Mouse (Mus musculus): ENCODE measurements at regions not wholly inside any gene's neighbourhood (a gene's known extent, or its start where the extent isn't known, plus 50 kb on each side); places are given as distances from the start of the nearest gene placed in this dataset.
"Not testable (repeated sequence)": the region's sequence is repeated elsewhere in the genome, so short reads cannot be mapped to it uniquely, and the experiment has no call there.

DNA sequence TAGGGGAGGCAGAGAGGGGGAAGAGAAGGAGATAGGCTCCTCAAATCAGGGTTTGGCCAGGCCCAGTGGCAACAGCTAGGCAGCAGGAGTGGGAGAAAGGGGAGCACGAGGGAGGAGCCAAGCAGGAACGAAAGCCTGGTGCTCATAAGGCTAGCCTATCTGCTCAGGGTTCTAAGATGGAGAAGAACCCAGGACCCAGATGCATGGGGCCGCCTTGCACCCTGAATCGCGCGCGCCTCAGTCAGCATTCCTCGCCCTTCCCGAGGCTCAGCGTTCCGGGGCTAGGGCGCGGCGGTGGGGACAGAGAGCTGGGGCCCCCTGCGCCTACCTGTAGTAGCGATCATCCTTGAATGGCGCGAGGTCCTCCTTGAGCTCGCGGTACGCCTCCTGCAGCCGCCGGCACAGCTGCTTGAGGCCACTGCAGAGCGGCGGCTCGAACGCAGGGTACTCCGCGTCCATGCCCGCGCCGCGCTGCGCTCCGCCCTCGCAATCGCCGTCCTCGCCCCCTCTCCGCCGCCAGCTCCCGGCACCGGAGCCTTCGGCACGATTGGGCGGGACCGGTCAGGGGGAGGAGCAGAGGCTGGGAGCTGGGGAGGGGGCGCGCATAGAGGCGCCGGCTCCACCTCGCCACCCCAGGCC is 60.1 kb downstream of the Dynlt1b start:
- not testable (repeated sequence) for DNase-seq (ENCODE audit: low spot score in 2 of 2)

DNA sequence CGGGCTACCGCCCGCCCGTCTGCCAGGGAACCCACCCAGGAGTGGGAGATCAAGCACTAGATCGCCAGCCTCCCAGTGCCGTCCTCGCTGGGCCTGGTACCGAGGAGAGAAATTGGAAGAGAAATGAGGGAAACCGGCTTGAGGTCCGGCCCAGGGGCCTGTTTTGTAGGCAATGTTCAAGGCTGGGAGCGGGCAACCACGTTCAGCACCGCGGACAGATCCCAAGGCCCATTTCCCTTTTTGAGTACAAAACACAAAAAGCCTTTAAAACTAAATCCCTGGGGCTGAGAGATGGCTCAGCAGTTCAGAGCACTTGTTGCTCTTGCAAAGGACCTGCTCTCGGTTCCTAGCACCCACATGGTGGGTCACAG is 60.6 kb downstream of the Dynlt1b start:
- DNase-seq (ENCODE audit: low spot score in 2 of 2): not testable (repeated sequence)

DNA sequence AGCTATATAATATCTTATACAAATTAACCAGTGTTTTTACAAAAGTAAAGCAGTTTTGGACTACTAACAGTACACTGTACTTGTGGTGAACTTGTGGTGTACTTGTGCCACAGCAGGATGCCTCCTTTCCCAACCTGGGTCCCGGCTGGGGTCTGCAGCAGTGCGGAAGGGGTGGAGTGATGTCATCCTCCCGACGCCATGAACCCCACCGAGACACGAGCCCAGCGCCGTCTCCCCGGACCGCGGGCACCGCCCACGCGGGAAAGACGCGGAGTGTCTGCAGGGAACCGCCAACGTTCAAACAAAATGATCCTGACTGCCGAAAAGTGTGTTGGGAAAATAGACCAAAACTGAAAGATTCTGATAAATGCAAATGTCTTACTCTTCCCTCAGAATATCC is 62.6 kb downstream of the Dynlt1b start:
- peak in 1 of 2 experiments; percentile 38 for DNase-seq (ENCODE audit: low spot score in 2 of 2)

DNA sequence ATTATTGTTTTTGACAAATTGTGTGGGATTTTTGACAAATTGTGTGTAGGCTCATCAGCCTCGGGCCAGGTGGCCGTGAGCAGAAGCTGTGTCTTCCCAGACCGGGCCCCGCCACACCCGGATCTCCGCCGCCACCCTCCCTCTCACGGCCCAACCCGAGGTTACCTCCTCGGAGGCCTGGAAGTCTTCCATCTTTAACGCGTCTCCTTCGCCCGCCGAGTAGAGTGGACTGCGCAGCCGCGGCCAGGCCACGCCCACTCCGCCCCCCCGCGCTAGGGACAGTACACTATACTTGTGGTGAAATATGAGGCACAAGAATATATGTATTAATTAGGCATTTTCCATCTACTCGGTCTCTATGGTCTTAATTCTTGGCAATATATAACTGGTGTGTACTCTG is 63.0 kb downstream of the Dynlt1b start:
- peak; percentile 72 to 80 for DNase-seq (ENCODE audit: low spot score in 2 of 2)

DNA sequence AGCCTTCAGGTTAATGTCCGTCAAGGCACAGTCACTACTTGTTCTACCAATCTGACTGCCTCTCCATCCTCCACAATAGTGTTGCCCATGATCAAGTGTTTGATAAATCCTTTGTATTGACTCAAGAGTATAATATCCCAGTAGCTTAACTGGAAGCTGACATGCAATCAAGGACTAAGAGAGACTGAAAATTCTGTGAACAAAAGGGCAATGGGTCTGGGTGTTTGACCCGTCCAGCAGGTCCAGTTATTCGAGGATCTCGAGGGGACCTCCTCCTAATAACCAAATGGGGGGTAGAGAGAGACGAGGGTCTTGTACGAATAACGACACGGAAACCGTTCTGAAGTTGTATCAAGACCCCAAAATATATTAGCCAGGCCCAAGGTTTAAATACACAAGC is 66.6 kb downstream of the Dynlt1b start:
- not testable (repeated sequence) for DNase-seq (ENCODE audit: low spot score in 2 of 2)

DNA sequence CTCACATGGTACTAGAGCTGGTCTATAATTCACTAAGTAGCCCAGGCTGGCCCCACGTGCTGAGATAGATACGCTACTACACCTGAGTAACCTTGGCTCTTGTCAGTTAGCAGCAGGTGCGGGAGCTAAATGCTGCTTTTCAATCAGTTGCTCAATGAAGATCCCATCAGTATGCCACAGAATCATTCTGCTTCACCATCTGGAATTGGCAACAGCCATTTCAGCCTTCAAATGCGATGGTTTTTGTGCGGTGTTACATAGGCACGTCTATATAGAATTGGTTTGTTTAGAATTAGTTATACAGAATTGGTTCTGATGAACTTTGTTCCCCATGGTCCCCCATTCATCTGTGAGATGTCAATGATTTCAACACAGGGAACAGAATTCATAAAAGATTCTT is 72.8 kb downstream of the Dynlt1b start:
- DNase-seq (ENCODE audit: low spot score in 2 of 2): not testable (repeated sequence)

DNA sequence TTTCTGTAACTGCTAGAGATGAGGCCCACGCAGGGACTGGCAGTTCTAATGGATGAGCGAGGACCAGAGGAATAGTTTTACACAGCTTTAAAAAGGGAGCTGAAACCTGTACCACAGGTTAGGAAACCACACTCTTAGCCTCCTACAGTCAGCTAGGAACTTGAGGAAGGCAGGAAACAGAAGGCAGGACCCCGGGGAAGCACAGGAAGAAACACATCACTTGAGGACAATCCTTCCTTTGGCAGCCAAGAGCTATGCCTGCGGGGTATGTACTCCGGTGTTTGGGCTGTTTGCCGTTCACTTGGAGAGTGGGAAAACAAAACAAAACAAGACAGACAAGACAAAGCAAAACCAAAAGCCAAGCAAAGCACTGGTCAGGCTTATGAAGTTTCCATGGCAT is 76.0 kb downstream of the Dynlt1b start:
- not testable (repeated sequence) for DNase-seq (ENCODE audit: low spot score in 2 of 2)

DNA sequence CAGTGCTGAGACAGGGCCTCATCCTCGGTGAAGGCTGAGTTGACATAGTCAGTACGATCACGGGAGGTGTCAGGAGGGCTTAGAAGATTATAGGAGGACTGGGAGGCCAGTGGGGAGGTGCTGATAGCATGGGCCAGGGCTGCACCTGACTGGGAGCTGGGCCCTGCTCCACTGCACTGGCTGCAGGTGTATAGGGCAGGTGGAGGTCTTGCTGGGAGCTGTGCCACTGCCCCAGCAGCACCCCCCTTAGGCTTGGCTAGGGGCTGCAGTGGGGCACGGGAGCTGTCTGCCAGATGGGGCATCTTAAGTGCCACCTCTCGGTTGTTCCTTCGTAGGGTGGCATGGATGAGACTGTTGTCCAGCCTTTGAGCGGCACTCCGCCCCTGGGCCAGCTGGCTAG is 85.2 kb downstream of the Dynlt1b start:
- DNase-seq (ENCODE audit: low spot score in 2 of 2): not testable (repeated sequence)

DNA sequence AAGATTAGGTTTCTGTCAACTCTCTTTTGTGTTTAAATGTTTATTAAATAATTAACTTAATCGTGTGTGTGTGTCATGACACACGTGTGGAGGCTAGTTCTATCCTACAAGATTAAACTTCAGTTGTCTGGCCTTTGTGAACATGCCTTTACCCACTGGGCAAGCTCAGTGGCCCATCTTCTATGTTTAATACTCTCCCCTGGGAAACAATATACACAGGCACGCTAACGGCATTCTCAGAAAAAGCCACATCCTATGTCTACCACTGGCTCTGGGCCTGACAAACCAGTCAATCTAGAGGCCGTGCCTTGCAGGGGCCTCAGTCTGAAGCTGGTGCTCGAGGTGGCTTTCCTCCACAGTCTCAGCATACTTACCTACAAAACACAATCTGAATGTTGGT is 82.4 kb upstream of the Dynlt1c start:
- not testable (repeated sequence) for DNase-seq (ENCODE audit: low spot score in 2 of 2)

DNA sequence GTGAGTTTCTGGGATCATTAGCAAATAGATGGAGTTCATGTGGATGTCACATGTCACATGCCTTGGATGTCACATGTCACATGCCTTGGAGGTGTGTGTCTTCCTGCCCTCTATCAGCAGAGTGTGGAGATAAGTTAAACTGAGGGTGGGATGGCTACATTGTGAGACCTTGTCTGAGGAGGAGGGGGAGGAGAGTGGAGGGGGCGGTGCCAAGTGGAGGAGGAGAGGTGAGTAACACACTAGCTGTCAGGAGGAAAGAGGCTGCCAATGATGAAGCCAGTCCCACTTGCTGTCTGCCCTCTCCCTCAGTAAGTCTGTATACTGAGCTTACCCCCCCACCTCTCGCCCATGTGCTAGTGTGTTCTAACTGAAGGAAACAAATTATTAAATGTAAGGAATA is 81.5 kb upstream of the Dynlt1c start:
- not testable (repeated sequence) for DNase-seq (ENCODE audit: low spot score in 2 of 2)

DNA sequence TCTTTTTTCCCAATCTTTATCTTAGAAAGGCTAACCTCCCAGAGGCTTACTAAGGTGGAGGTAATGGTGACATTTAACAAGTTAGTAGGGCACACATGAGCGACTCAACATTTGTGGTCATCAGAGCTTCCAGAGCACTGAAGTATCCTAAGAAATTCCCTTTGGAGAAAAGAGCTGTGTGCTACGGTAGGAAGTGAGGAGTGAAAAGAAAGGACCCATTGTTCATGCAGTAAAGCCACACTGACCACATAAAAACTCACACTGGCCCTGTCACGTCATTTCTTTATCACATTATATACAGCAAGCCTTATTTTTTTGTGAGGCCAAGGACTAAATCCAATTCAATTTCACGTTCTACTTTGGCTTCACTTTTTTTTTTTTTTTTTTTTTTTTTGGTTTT is 80.7 kb upstream of the Dynlt1c start:
- not testable (repeated sequence) for DNase-seq (ENCODE audit: low spot score in 2 of 2)

DNA sequence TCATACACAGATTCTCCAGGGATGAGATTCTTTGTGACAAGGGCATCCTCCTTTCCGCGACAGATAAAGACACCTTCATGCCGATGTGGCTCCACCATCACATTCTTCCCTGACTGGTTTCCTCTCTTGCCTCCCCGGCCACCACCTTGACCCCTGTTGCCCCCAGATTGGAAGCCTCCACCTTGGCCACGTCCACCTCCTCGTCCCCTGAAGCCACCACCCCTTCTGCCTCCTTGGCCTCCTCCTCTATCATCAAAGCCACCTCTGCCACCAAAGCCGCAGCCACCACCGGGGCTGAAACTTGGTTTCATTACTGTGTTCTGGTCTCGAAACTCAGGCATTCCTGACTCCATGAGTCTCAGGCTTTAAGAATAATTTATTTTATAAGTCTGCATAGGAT is 79.3 kb upstream of the Dynlt1c start:
- DNase-seq (ENCODE audit: low spot score in 2 of 2): not testable (repeated sequence)

DNA sequence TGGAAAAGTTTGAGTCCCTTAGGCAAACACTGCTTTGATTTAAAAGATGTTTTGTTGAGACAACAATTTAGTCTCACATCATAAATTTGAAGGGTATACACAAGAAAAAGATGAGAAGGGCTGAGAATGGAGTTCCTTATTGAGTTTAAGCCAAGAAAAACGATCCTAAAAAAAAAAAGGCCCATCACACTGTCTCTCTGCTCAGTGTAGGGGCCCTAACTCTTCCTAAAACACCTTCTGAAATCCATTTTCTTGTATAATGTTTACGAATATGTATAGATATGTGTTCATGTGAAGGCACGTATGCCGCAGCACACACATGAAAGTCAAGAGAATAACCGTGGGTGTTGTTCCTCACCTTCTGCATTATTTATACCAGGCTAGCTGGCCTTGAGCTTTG is 62.7 kb upstream of the Dynlt1c start:
- not testable (repeated sequence) for DNase-seq (ENCODE audit: low spot score in 2 of 2)

DNA sequence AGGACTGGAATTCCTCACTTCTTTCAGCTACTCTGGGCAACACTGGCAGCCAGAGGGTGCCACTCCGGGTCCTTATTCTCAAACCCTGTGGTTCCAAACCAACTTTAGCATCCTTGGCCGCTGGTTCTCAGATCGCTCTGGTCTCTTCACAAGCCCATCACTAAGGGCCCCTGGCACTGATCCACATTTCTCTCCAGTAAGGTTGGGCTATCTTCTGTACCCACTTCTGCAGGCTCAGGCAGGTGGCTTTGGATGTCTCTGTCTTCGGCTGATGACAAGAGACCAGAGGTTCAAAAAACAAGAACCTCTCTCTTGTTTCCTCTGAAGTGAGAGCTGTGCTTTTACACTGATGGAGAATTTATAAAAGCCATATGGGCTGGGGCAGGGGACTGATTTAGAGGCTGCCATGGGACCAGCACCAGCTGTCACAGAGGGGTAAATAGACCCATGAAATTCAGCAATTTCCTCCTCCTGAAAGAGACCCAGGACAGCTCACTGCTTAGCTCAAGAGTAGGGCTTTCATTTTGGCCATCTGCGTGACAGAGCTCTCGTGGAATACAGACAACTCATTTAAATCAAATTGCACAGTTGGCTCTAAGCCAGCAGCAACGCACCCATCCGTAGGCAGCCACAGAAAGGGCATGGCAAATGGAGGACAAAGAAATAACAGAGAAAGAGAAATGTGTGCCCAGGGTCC is 54.3 kb upstream of the Dynlt1c start:
- not testable (repeated sequence) for DNase-seq (ENCODE audit: low spot score in 2 of 2)

DNA sequence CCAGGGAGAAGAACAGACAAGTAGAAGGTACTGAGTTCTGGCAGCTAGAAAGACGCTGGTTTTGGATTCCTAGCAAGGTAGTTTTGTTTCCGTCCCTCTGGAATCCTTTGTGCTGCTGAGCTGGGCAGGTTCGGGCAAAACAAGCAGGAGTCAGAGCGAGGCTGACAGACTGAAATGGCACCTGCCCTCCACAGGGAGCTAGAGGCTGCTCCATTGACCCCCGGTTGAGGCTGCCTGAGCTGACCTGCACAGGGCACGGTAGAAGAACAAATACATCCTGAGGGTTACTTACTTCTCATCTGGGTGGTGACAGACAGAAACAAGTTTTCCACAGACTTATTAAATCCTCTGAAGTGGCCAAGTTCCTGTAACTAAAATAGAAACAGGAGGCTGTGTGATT is 53.5 kb upstream of the Dynlt1c start:
- not testable (repeated sequence) for DNase-seq (ENCODE audit: low spot score in 2 of 2)
